Comparison of ENCODE assay signal across 13 mouse cellular contexts in the genomic region with DNA sequence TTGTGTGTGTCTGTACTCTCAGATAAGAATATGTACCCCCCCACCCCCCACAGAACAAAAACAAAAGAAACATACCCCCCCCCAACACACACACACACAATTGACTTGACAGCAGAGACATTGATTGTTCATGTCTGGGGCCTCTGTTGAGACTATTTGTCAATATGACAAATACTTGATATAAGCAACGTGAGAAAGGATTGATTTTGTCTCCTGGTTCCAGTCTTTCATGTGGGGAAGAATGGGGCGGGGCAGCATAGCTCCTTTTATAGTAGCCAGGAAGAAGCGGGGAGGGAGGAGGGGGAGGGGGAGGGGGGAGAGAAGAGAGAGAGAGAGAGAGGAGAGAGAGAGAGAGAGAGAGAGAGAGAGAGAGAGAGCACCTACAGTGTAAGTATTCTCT.
"Had no signal": no experiment of that assay in that cellular context is flagged by ENCODE, and none has a peak within 500 bp of the region (broad histone marks: within the 10 kb centered on the region; RNA-seq: fewer than 3 reads in every experiment).

No protein-coding gene starts in this region.

- DNase-seq: gastrocnemius, postnatal 14 days; gastrocnemius, postnatal 36 days; heart, adult 11 months; heart, adult 2 months; heart, postnatal 14 days; heart, postnatal 36 days; kidney, adult 11 months; kidney, adult 2 months; kidney, adult 9 months; kidney, postnatal 25 days; kidney, postnatal 4 days; liver; liver, embryonic 13.5 days had no signal
